Mouse (Mus musculus): ENCODE measurements around the gene Tmem82. TPM values are rescaled to one million over a fixed set of nuclear protein-coding genes. Genes with fewer than 3 reads are reported as not detected.
"Not testable (repeated sequence)": the region's sequence is repeated elsewhere in the genome, so short reads cannot be mapped to it uniquely, and the experiment has no call there.

Tmem82 gene
- total RNA-seq, 2 experiments from 2014 or later = 0.28 to 0.79 TPM

DNA sequence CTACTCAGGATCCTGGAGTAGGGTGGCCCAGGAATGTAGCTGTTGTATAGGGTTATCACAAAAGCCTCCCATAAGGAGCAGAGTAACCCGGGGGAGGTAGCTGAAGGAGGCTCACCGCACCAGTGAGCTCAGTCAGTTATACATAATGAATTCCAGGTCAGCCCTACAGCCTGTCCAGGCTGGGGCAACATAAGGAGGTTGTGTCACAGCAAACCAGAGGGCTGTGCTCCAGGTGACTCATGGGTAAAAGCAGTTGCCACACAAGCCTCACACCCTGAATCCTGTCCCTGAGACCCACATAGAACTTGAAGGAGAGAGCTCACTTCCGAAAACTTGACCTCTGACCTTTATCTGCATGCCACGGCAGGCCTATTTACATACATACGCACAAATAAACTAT is 49.5 kb downstream of the Tmem82 start:
- DNase-seq (ENCODE audit: extremely low spot score in 1 of 2, low spot score in 2 of 2) = no peak
- intact Hi-C loops (cut with DNase I) = no loop called here

DNA sequence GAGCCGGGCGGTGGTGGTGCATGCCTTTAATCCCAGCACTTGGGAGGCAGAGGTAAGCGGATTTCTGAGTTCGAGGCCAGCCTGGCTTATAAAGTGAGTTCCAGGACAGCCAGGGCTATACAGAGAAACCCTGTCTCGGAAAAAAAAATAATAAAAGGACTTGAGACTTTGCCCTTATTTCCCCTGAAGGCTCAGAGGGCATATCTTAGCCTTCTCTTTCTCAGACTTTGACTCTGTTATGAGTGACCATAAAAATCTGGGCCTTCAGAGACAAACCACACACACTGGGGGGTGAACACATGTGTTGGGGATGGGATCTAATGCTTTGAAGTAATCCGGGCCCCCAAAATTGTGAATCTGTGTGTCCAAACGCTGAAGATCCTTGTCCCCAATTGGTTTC is 51.3 kb downstream of the Tmem82 start:
- intact Hi-C loops (cut with DNase I); DNase-seq (ENCODE audit: extremely low spot score in 1 of 2, low spot score in 2 of 2): not testable (repeated sequence)

DNA sequence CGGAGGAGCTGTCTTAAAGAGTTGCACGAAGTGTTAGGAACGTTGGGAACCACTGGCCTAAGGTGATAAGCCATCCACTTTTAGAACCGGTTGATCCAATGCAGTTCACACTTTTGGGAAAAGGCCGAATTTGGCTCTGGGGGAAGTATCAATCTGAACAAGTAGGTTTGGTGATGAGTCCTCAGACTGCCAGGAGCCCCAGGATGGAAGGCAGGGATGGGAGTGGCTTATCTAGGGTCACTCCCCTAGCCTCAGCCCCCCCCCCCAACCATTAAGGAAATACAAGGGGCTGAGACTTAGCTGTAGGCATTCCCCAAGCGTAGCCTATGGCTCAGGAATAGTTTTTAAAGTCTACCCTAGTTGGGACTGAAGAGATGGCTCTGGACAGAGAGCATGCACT is 52.2 kb downstream of the Tmem82 start:
- intact Hi-C loops (cut with DNase I) = no loop called here
- no peak for DNase-seq (ENCODE audit: extremely low spot score in 1 of 2, low spot score in 2 of 2)

DNA sequence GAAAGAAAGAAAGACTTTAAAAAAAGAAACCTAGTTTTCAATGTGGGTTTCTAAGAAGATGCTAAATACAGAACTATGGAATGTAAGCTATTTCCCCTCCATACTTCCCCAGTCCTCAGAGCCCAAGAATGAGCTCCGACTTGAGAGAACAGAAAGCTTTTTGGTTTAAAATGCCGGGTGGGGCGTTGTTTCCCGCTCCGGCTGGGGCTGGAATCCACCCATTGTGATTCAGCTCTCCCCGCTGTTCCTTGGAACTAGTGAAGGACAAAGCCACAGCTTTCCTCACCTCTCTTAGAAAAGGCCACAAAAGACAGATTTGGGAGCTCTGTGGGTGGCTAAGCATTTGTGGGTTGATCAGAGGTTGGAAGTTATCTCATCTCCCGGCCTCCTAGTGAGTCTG is 53.1 kb downstream of the Tmem82 start:
- peak in 1 of 2 experiments; percentile 60 for DNase-seq (ENCODE audit: extremely low spot score in 1 of 2, low spot score in 2 of 2)
- intact Hi-C loops (cut with DNase I) = no loop called here

DNA sequence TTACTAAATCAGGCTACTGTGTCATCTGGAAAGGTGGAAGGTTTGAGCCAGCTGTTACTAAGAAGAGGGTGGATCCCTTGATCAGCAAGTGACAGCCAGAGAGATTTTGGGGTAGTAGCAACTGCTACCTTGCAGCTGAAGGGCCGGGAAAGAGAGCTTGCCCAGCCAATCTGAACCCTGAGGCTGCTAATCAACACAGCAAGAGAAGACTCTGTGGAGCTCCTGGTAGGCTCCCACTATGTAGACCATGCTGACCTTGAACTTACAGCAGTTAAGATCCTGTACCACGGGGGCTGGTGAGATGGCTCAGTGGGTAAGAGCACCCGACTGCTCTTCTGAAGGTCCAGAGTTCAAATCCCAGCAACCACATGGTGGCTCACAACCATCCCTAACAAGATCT is 53.8 kb downstream of the Tmem82 start:
- no peak for DNase-seq (ENCODE audit: extremely low spot score in 1 of 2, low spot score in 2 of 2)
- intact Hi-C loops (cut with DNase I) = loop anchor here (5.0 kb wide), 1 partner anchor 137 kb away; no protein-coding TSS in a partner anchor

DNA sequence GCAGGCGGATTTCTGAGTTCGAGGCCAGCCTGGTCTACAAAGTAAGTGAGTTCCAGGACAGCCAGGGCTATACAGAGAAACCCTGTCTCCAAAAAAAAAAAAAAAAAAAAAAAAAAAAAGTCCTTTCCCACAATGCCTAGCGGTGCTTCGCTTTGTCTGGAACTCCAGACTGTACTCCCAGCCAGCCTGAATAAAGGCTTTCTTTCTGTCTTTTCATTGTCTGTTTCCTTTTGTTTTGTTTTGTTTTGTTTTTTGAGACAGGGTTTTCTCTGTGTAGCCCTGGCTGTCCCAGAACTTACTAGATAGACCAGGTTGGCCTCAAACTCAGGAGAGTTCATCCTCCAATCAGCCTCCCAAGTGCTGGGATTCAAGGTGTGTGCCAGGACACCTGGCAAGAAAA is 54.2 kb downstream of the Tmem82 start:
- DNase-seq (ENCODE audit: extremely low spot score in 1 of 2, low spot score in 2 of 2) = no peak
- intact Hi-C loops (cut with DNase I) = loop anchor here (5.0 kb wide), 1 partner anchor 137 kb away; no protein-coding TSS in a partner anchor

Other genes with a start within 250 kb of the Tmem82 start
- not detected for gene Clcnka, start 219.9 kb downstream of the Tmem82 start, total RNA-seq (2021)
- not detected for gene Clcnkb, start 202.6 kb downstream of the Tmem82 start, total RNA-seq (2021)
- under 1 TPM; 0.11 to 0.20 TPM for gene Hspb7, start 197.9 kb downstream of the Tmem82 start, total RNA-seq (2021)
- 1 to 10 TPM; 2.5 to 3.5 TPM for gene Srarp, start 182.5 kb downstream of the Tmem82 start, total RNA-seq (2021)
- 10 to 100 TPM; 23.0 to 26.1 TPM for gene Zbtb17, start 174.0 kb downstream of the Tmem82 start, total RNA-seq (2021)
- 10 to 100 TPM; 56.8 to 59.9 TPM for gene Spen, start 80.0 kb downstream of the Tmem82 start, total RNA-seq (2021)
- 1 to 10 TPM; 4.4 to 6.0 TPM for gene Fblim1, start 12.5 kb downstream of the Tmem82 start, total RNA-seq (2021)
- 1 to 10 TPM; 2.3 to 4.1 TPM for gene Slc25a34, start 5.2 kb upstream of the Tmem82 start, total RNA-seq (2021)
- gene Plekhm2, start 46.3 kb upstream of the Tmem82 start, total RNA-seq (2021) = 10 to 100 TPM; 49.0 to 55.0 TPM
- 1 to 10 TPM in 1 of 2 experiments, under 1 TPM in 1; 0.41 to 3.0 TPM for gene Rsc1a1, start 67.0 kb upstream of the Tmem82 start, total RNA-seq (2021)
- gene Ddi2, start 104.8 kb upstream of the Tmem82 start, total RNA-seq (2021) = 10 to 100 TPM; 27.7 to 28.1 TPM
- under 1 TPM in 1 of 2 experiments, not detected in 1; 0.24 TPM for gene Agmat, start 128.0 kb upstream of the Tmem82 start, total RNA-seq (2021)
- 10 to 100 TPM; 26.8 to 29.2 TPM for gene Dnajc16, start 172.3 kb upstream of the Tmem82 start, total RNA-seq (2021)
- gene Casp9, start 175.0 kb upstream of the Tmem82 start, total RNA-seq (2021) = 10 to 100 TPM; 21.7 to 27.0 TPM
- gene Cela2a, start 207.5 kb upstream of the Tmem82 start, total RNA-seq (2021) = not detected
- not detected for gene Ctrc, start 227.7 kb upstream of the Tmem82 start, total RNA-seq (2021)

Data from left cerebral cortex, postnatal 10 days (tissue).